Mouse (Mus musculus) thymus, postnatal 36 days (tissue): ENCODE results near the gene Aars2.

Source experiments
- DNase-seq, 2 experiments: peaks; one replicate each; pipeline ENCODE4 v3.0.0; 2022; ENCODE audit warnings: mixed read lengths in 2 of 2

Aars2 gene

GRCm38 (mm10) chr17:45502324-45502723 lies 4.3 kb upstream of the Aars2 start:
- no peak for DNase-seq

- DNase-seq: no peak
Measured at GRCm38 (mm10) chr17:45503301-45503973, 3.2 kb upstream of the Aars2 start.

- no peak for DNase-seq
Measured at GRCm38 (mm10) chr17:45505941-45506465, 638 bp upstream of the Aars2 start.

GRCm38 (mm10) chr17:45510871-45511270 lies 4.2 kb downstream of the Aars2 start:
- no peak for DNase-seq

- no peak for DNase-seq
Measured at GRCm38 (mm10) chr17:45511757-45512156, 5.1 kb downstream of the Aars2 start.

GRCm38 (mm10) chr17:45515204-45515726 lies 8.6 kb downstream of the Aars2 start:
- no peak for DNase-seq

GRCm38 (mm10) chr17:45515806-45516205 lies 9.2 kb downstream of the Aars2 start:
- peak in 1 of 2 experiments; percentile 14 for DNase-seq

- DNase-seq: peak; percentile 64 to 77
Measured at GRCm38 (mm10) chr17:45516488-45516887, 9.8 kb downstream of the Aars2 start.

- DNase-seq: peak in 1 of 2 experiments; percentile 12
Measured at GRCm38 (mm10) chr17:45517135-45517534, 10.5 kb downstream of the Aars2 start.

GRCm38 (mm10) chr17:45517549-45518215 lies 11.0 kb downstream of the Aars2 start:
- DNase-seq: peak in 1 of 2 experiments; percentile 14

- no peak for DNase-seq
Measured at GRCm38 (mm10) chr17:45518766-45519475, 12.3 kb downstream of the Aars2 start.

- no peak for DNase-seq
Measured at GRCm38 (mm10) chr17:45520136-45520535, 13.5 kb downstream of the Aars2 start.

- DNase-seq: peak; percentile 54 to 70
Measured at GRCm38 (mm10) chr17:45523263-45523662, 16.6 kb downstream of the Aars2 start, which contains the start of gene Tcte1. Gene Tcte1, plus strand, starts transcription at chr17:45523434.

- no peak for DNase-seq
Measured at GRCm38 (mm10) chr17:45524961-45525360, 18.3 kb downstream of the Aars2 start.

- no peak for DNase-seq
Measured at GRCm38 (mm10) chr17:45526571-45526970, 19.9 kb downstream of the Aars2 start.

- DNase-seq: no peak
Measured at GRCm38 (mm10) chr17:45530346-45530782, 23.7 kb downstream of the Aars2 start.

- no peak for DNase-seq
Measured at GRCm38 (mm10) chr17:45532896-45533295, 26.3 kb downstream of the Aars2 start.

GRCm38 (mm10) chr17:45536264-45536663 lies 29.6 kb downstream of the Aars2 start:
- no peak for DNase-seq

- no peak for DNase-seq
Measured at GRCm38 (mm10) chr17:45538394-45538793, 31.8 kb downstream of the Aars2 start.

GRCm38 (mm10) chr17:45539664-45540063 lies 33.0 kb downstream of the Aars2 start:
- no peak for DNase-seq

- no peak for DNase-seq
Measured at GRCm38 (mm10) chr17:45542129-45542528, 35.5 kb downstream of the Aars2 start.

GRCm38 (mm10) chr17:45542705-45543104 lies 36.1 kb downstream of the Aars2 start:
- no peak for DNase-seq

- DNase-seq: no peak
Measured at GRCm38 (mm10) chr17:45543115-45543514, 36.5 kb downstream of the Aars2 start.
